Mouse (Mus musculus) lung, postnatal 10 days (tissue): Measurements from ENCODE around the gene Slc35c1.
"Not testable (repeated sequence)": the region's sequence is repeated elsewhere in the genome, so short reads cannot be mapped to it uniquely, and the experiment has no call there.

Experiments
- DNase-seq: peaks from one replicate; pipeline ENCODE4 v3.0.0; 2021

The Slc35c1 gene

DNA sequence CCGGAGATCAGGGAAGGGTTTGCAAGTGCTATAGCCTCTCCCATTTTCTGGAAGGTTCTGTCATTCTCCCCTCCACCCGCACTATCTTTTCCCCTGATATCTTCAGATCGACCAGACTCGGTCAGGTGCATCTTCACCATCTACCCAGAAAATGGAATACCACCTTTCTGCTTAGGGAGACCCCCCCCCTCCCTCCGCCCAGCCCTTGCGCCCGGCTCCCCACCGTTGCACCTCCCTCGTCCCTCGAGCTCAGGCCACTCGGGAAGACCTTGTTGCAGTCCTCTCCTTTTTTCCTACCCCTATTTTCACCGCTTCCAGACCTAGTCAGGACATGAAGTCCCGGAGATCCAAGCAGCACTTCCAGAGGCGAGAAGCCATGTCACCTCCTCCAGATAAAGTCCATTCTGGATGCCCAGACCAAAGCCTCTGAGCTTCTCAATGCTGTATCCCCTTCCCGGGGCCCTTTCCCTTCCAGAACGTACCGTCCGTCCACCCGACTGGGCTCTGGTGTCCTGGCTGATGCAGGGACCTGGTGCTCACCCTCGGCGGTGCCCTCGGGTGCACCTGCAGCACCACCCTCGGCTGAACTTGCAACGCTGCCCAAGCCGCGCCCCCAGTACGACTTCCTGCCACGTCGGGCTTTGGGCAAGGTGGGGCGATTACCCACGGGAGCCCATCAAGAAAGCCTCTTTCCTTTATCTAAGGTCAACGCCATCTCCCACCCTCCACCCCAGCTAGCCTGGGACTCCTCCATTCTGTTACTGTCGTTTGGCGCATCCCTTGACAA, at the start of gene Slc35c1:
Gene Slc35c1, minus strand, starts transcription at position 618 of the 787 bp plus-strand sequence.
- DNase-seq = peak; percentile 60

GRCm38 (mm10) chr2:92505291-92505690, 45.0 kb upstream of the Slc35c1 start:
- no peak for DNase-seq

- no peak for DNase-seq
Measured at GRCm38 (mm10) chr2:92503421-92503820, 43.1 kb upstream of the Slc35c1 start.

- DNase-seq = no peak
Measured at GRCm38 (mm10) chr2:92499701-92500322, 39.5 kb upstream of the Slc35c1 start.

GRCm38 (mm10) chr2:92497112-92497511, 36.8 kb upstream of the Slc35c1 start:
- no peak for DNase-seq

- no peak for DNase-seq
Measured at GRCm38 (mm10) chr2:92496681-92497080, 36.3 kb upstream of the Slc35c1 start.

- no peak for DNase-seq
Measured at GRCm38 (mm10) chr2:92494956-92495355, 34.6 kb upstream of the Slc35c1 start.

GRCm38 (mm10) chr2:92494423-92494822, 34.1 kb upstream of the Slc35c1 start:
- no peak for DNase-seq

DNA sequence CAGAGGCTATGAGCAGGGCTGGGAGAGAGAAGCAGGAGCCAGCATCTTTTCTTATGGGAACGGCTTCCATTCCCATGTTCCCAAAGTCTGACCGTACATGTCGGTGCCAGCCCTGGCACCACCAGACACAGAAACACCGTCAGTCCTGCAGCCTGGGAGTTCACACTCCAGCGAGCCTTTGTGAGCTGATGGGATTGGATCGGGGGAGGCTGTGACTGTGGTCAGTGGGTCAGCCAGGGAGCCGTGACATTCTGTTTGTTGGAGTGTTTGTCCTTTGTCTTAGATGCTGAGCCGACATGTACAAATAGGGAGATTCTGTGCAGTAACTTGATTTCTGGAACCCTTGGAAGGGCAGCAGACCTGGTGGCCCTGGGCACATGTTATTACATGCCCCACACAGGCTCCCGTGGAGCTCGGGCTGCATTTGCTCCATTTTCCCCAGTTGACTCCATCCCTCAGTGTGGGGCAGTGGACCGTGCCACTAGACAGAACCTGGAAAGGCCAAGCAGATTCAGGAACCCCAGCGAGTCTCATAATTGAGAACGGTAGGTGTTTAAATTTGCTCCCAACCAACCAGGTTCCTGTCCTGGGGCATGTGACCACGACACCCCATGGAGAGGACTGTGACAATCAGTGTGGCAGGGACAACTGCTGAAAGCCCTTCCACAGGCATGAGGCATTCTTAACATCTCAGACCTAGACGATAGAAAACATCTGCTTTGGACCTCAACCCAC, 33.5 kb upstream of the Slc35c1 start:
- DNase-seq = no peak

DNA sequence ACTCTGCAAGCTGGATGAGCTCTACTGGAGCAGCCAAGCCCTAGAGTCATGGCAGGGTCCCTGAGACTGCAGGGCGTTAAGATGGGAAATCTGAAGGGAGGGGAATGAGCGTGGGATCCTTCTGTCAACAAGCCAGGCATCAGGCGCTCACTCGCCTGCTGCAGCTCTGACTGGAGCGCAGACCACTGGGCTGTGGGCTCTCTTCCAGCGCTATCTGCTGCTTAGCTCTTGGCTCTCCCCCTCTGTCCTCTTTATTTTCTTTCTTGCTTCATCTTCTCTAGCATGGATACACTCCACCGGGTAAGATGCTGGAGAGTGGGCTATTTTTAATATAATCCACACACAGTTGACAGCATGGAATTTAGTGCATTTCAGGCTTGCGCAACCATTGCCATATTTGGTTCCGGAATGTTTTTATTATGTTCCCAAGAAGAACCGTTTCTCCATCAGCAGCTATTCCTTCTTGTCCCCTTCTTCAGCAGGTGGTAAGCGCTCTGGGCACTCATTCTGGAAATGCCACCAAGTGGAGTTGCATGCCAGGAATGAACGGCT, 31.7 kb upstream of the Slc35c1 start:
- peak; percentile 74 for DNase-seq

- DNase-seq = peak; percentile 36
Measured at GRCm38 (mm10) chr2:92490541-92490940, 30.2 kb upstream of the Slc35c1 start.

DNA sequence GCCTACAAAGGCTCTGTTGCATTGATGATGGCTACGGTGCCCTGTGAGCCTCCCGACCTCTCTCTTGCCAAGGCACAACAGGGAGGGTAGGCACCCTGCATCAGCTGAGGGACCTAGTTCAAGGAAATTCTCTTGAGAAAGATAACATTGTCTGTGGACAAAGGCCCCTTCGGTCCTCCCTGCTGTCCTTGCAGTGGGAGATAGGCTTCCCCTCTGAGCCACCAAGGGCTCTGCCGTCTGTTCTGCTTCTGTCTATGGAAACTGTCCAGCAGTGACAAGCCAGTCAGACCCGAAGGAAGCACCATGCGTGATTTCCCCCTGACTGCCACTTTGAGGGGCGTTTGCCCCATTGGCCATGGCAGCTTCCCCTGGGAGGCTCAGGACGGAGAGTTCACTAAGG, 27.5 kb upstream of the Slc35c1 start:
- DNase-seq = no peak

DNA sequence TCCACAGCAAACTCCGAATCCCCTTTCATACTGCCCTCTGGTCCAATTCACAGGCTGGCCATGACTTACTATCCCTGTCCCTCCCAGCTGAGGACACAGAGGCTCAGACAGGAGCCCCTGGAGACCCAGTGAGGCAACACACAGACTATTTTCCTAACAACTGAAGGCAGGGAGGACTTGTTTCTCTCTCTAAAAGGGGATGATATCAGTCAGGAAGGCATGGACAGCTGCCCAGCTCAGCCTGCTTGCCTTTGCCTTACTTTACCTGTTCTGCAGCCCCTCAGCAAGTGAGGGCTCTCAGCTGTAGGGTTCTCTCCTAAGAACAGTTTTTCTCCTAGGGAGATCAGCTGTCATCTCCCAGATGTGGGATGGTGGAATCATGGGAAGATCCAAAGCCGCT, 26.6 kb upstream of the Slc35c1 start:
- DNase-seq = no peak

DNA sequence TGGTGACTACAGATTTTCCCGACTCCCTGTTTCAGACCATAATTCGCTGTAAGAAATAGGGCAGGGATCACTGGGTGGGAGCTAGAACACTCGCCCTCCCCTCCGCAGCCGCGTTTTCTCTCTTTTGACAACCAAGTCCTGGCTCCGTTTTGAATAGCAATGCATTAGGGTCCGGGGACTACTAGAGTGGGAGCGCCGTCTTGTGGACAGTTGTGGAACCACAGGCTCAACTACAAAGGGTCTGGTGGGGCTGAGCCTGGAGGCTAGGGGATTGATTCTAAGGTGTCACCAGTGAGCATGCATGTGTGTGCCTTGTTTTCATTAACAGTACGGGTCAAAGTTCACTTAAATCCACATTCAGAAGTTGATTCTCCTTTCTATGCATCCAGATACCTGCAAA, 26.1 kb upstream of the Slc35c1 start:
- DNase-seq = peak; percentile 88

- DNase-seq = peak; percentile 86
Measured at GRCm38 (mm10) chr2:92485640-92486295, 25.4 kb upstream of the Slc35c1 start.

- no peak for DNase-seq
Measured at GRCm38 (mm10) chr2:92484256-92485025, 24.1 kb upstream of the Slc35c1 start.

DNA sequence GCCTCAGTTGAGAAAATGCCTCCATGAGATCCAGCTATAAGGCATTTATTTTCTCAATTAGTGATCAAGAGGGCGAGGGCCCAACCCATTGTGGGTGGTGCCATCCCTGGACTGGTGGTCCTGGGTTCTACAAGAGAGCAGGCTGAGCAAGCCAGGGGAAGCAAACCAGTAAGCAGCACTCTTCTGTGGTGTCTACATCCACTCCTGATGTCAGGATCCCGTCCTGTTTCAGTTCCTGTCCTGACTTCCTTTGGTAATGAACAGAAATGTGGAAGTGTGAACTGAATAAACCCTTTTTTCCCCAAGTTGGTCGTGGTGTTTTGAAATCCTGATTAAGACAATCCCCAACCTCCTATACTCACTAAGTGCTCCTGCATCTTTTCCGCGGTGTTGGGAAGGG, 23.2 kb upstream of the Slc35c1 start:
- no peak for DNase-seq

DNA sequence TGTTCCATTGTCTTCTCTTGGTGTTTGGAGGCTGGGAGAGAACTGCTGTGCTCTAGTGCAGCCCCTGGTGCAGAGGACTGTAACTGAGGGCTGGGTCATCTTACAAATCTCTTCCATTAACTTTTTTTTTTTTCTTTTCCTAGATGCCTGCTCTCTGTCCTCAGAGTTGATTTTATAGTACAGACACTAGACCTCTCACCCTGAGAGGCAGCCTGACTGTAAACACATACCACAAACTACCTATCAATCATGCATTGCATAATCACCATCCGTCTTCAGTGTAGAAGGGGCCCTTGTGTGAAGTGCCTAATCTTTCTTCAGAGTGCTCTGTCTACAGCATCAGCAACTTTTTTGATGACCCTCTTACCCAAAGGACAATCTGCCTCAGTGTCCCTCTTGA, 22.2 kb upstream of the Slc35c1 start:
- DNase-seq = no peak

DNA sequence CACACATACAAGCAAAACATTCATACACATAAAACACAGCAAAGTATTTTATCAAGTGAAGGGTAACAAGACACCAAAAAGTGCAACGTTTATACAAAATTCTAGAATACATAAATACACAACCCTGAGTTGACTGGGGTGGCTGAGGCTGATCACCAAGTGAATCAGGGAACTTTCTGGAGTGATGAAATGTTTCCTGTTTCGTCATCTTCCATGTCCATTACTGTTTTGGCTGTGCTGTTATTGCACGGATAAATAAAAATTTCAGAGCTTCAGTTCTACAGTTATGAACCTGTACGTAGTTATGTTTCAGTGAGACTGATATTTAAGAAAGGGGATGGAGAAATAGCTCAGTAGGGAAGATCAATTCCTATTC, 18.0 kb upstream of the Slc35c1 start:
- DNase-seq = no peak

DNA sequence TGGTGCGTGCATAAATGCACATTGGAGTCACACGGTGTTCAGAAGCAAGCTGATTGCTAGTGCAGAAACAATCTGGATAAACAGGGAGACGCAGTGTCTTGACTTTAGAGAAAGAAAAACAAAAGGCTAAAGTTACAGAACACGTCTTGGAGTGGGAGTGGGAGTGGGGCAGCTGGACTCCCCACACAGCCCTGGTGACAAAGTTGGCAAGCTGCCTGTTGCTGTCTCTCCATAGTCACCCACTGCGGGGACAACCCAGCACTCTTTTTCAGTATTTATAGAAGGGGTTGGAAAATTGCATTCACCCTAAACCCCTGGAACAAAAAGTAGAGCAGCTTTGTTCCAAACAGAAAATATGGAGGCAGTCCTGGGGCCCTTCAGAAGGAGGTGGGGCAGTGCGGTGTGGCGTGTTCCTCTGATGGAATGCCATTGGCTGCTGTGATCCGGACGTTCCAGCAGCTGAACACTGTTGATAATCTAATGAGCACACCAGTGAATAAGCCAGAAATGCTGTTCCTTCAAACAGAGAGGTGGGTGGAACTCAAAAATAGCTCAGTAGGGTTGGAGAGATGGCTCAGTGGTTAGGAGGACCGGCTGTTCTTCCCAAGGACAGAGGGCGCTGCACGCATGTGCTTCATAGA, 17.5 kb upstream of the Slc35c1 start:
- DNase-seq = peak; percentile 57

GRCm38 (mm10) chr2:92476580-92476979, 16.2 kb upstream of the Slc35c1 start:
- not testable (repeated sequence) for DNase-seq

DNA sequence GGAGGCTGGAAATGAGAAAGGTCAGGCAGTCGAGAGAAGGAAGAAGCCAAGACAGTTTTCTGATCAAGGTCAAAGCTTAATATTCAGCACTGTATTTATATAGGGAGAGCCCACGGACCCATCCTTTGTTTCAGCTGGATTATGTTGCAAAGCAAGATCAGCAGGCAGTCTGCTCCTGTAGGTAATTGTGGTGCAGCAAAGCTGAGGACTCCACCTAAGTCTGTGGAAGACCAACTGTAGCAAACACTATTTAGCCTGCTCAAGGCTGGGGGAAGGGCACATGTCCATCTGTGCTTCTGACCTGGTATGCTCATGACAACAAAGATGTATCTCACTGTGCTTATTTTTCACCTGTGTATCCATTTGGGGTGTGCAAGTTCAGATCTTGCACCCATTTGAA, 15.4 kb upstream of the Slc35c1 start:
- no peak for DNase-seq
